Mouse (Mus musculus): ENCODE results near the gene Amotl1. TPM values are rescaled to one million over a fixed set of nuclear protein-coding genes. Genes with fewer than 3 reads are reported as not detected.

Amotl1 gene
- polyA plus RNA-seq, 1 experiment from 2014 or later: 14.6 TPM

DNA sequence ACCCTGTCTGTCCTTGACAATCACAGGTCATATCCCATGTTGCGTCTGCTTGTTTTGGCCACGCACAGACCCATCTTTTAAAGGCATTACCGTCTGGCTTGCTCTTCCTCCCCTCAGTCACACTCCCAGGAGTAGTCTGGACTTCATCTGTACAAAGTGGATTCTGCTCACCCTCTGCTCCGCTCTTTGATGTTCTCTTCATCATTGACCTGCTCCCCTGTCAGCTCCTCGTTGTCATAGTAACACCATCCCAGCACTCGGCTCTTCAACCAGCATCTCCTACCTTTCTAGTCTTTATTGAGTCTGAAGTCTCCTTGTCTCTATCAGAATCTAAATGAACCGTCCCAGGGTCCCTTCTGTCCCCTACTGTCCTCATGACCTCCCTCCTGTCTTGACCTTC lies 9.3 kb downstream of the Amotl1 start:
- no peak for ATAC-seq (ENCODE audit: low FRiP score, low read depth)
- peaks cover 34% of the 10 kb centered on the region for H3K4me1 ChIP-seq
- H3K36me3 ChIP-seq: no peaks in the 10 kb centered on the region
- H3K4me3 ChIP-seq: no peak overlapping the region
- no peak overlapping the region for H3K27ac ChIP-seq (replicated peaks)
- no peaks in the 10 kb centered on the region for H3K9me3 ChIP-seq
- whole genome bisulfite sequencing: 61% methylated on average over 7 of the region's 7 CpGs
- no peak overlapping the region for H3K9ac ChIP-seq (replicated peaks)
- H3K4me2 ChIP-seq (replicated peaks): no peak overlapping the region
- peaks cover 31% of the 10 kb centered on the region for H3K27me3 ChIP-seq

DNA sequence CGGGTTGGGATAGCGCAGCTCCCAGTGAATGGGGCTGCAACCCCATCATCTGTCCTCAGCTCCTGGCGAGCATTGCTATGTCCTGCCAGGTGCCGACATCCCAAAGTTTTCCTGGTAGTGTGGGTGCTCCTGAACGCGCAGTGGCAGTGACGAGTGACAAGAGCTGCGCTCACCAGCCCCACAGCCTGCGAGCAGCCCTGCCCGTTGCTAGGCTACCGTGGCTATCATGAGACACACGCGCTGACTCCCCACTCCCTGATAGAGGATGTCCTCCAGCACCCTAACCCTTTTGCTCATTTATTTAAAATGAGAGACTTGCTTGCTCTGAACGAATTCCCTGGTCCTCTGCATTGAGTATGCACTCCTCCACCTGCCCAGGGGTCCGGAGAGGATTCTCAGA lies 10.7 kb downstream of the Amotl1 start:
- H3K27me3 ChIP-seq: peaks cover 28% of the 10 kb centered on the region
- H3K4me3 ChIP-seq: no peak overlapping the region
- H3K9me3 ChIP-seq: no peaks in the 10 kb centered on the region
- H3K4me1 ChIP-seq: peaks cover 31% of the 10 kb centered on the region
- ATAC-seq (ENCODE audit: low FRiP score, low read depth): peak; percentile 72
- H3K9ac ChIP-seq (replicated peaks): no peak overlapping the region
- no peak overlapping the region for H3K27ac ChIP-seq (replicated peaks)
- no peaks in the 10 kb centered on the region for H3K36me3 ChIP-seq
- 15% methylated on average over 15 of the region's 15 CpGs for WGBS
- peak overlapping the region; percentile 47 for H3K4me2 ChIP-seq (replicated peaks)

DNA sequence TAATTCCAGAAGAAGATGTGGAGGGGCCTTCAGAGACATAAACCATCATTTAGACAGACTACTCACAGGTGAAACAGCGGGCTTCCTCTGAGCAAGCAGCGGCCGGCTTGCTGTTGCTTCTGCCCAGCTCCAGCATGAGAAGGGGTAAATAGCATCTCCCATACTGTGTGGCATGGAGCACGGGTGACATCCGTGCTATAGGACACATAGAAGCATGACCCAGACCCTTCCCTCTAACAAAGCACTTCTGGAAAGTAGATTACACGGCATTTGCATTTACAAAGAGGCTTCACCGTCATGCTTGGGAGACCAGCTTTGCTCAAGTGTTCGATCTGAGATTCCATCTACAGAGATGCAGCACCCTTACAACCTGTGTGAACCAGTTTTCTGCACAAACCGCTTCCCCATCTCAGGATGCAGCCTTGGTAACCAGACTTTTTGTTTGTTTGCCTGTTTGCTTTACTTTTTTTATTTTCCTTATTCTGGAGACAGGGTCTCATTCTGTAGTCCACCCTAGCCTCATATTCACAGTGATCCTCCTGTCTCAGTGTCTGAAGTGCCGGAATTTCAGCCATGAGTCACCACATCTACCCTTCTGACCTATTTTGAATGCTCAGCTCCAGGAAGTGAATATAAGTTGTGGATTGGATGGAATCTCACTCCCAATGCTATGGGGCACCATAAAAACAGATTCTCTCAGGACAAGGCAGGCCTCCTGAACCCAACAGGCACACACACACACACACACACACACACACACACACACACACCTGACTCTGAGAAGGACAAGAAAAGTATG lies 12.3 kb downstream of the Amotl1 start:
- H3K9ac ChIP-seq (replicated peaks): no peak overlapping the region
- 18% methylated on average over 10 of the region's 10 CpGs for WGBS
- H3K27ac ChIP-seq (replicated peaks): no peak overlapping the region
- no peaks in the 10 kb centered on the region for H3K36me3 ChIP-seq
- peaks cover 23% of the 10 kb centered on the region for H3K27me3 ChIP-seq
- peaks cover 31% of the 10 kb centered on the region for H3K4me1 ChIP-seq
- peak; percentile 80 for ATAC-seq (ENCODE audit: low FRiP score, low read depth)
- H3K4me3 ChIP-seq: no peak overlapping the region
- 0 out of 2 replicates have a peak overlapping the region, but pooled peaks have one; percentile 10 for H3K4me2 ChIP-seq (replicated peaks)
- H3K9me3 ChIP-seq: no peaks in the 10 kb centered on the region

DNA sequence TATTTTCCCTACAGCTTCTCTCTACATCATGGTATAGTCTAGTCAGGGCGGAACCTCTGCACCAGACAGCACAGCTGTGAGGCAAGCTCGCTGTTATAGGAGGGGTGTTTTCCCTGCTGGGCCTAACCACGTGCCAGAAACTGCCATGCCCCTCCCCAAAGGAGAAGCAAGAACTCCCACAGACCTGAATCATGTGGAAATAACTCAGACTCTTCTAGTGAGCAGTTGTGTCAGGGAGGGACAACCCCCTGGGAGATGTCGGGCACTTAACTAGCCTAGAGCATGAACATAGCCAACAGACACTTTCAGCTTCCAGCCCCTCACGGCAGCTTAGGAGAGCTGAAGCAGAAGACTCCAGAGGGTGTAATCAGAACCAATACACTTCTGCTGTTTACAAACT lies 13.1 kb downstream of the Amotl1 start:
- ATAC-seq (ENCODE audit: low FRiP score, low read depth): peak; percentile 24; the same call in 1 of the 2 replicates
- H3K27ac ChIP-seq (replicated peaks): no peak overlapping the region
- no peak overlapping the region for H3K4me3 ChIP-seq
- peaks cover 31% of the 10 kb centered on the region for H3K4me1 ChIP-seq
- H3K27me3 ChIP-seq: peaks cover 23% of the 10 kb centered on the region
- H3K9ac ChIP-seq (replicated peaks): no peak overlapping the region
- no peaks in the 10 kb centered on the region for H3K9me3 ChIP-seq
- H3K4me2 ChIP-seq (replicated peaks): no peak overlapping the region
- 32% methylated on average over 5 of the region's 5 CpGs for WGBS
- H3K36me3 ChIP-seq: no peaks in the 10 kb centered on the region

DNA sequence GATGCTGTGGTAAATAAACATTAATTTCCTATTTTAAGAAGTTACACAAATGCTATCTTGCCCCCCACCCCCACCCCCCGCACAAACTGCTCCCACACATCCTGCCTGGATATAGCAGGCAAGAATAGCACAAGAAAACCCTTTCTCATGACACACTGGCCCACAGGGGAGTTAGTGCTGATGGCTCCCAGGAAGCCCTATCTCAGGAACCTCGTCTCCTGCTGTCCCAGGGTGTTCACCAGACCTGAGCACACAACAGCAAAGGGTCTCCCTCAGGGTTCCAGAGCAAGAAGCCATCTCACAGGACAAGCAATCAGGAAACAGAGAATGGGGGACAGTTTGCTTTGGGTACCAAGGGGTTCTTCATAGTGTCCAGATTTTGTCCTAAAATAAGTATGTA lies 17.3 kb downstream of the Amotl1 start:
- no peak for ATAC-seq (ENCODE audit: low FRiP score, low read depth)

DNA sequence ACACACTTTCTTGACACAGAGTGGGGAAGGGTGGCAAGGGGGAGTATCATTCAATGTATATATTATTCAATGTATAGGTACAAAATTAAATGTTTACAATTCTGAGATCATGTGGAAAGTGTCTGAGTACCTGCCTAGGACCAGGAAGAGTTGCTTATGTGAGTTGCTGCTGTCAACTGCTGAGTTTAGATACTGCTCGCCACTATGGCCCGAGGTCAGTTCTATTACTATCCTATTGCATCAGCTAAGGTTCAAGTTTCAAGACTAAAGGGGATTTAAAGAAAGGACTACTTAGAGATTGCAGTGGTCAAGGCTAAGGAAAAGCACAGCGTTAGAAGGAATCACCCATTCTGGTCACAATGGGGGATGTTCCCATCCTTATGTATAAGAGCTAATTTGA lies 18.9 kb downstream of the Amotl1 start:
- H3K9ac ChIP-seq (replicated peaks): no peak overlapping the region
- H3K4me2 ChIP-seq (replicated peaks): no peak overlapping the region
- 87% methylated on average over 3 of the region's 3 CpGs for WGBS
- no peak for ATAC-seq (ENCODE audit: low FRiP score, low read depth)
- H3K4me1 ChIP-seq: 0 out of 2 replicates have a peak, but pooled peaks cover 4% of the 10 kb centered on the region
- no peak overlapping the region for H3K27ac ChIP-seq (replicated peaks)
- H3K36me3 ChIP-seq: no peaks in the 10 kb centered on the region
- H3K9me3 ChIP-seq: no peaks in the 10 kb centered on the region
- H3K27me3 ChIP-seq: no peaks in the 10 kb centered on the region
- no peak overlapping the region for H3K4me3 ChIP-seq

More for the DNA sequence above, 17.3 kb downstream of the Amotl1 start:
- Histone ChIP-seq H3K36me3 (no peaks in the 10 kb centered on the region), H3K9ac (replicated peaks) (no peak overlapping the region), H3K4me2 (replicated peaks) (no peak overlapping the region), H3K9me3 (no peaks in the 10 kb centered on the region), H3K27me3 (no peaks in the 10 kb centered on the region), H3K27ac (replicated peaks) (no peak overlapping the region), H3K4me3 (no peak overlapping the region), H3K4me1 (peaks cover 16% of the 10 kb centered on the region)
- 78% methylated on average over 2 of the region's 2 CpGs for WGBS

DNA sequence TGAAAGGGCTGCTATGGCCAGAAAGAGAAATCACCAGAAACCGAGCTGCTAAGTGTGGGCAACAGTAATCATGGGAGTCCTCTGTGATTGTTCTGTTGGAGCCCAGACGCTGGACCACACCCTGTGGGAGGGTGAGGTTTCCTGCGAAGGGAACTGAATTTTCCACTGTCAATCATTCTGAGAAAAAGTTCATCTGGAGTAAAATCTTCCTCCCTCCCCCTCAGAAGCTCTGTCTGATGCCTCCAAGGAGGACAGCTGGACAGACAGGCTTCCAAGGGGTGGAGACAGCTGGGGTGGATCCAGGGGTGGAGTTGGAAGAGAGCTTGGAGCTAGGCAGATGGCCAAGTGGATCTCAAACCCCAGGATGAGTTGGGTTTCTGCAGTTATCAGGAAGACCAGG lies 19.8 kb downstream of the Amotl1 start:
- H3K4me3 ChIP-seq: no peak overlapping the region
- H3K27me3 ChIP-seq: 0 out of 2 replicates have a peak, but pooled peaks cover 5% of the 10 kb centered on the region
- H3K27ac ChIP-seq (replicated peaks): no peak overlapping the region
- H3K9me3 ChIP-seq: no peaks in the 10 kb centered on the region
- no peak overlapping the region for H3K4me2 ChIP-seq (replicated peaks)
- ATAC-seq (ENCODE audit: low FRiP score, low read depth): no peak
- H3K4me1 ChIP-seq: 0 out of 2 replicates have a peak, but pooled peaks cover 4% of the 10 kb centered on the region
- no peaks in the 10 kb centered on the region for H3K36me3 ChIP-seq
- no peak overlapping the region for H3K9ac ChIP-seq (replicated peaks)
- 52% methylated on average over 3 of the region's 3 CpGs for WGBS

DNA sequence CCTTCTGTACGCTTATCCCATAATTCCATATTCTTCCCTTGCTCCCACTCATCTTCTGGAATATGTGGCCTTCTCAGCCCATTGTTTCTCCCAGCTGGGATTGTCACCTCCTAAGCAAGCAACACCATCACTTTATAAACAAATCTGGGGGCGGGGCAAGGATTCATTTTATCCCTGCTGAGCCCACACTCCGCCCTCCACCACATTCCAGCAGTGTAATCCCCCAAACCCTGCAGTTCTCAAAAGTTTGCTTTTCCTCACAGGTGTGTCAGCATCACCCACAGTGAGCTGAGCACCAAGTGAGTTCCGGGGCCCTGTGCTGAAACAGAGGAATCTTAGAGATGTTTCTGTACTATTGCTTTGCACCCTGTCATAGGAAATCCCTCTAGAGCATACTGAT lies 20.9 kb downstream of the Amotl1 start:
- 57% methylated on average over 4 of the region's 4 CpGs for WGBS
- Histone ChIP-seq H3K4me2 (replicated peaks) (no peak overlapping the region), H3K9me3 (no peaks in the 10 kb centered on the region), H3K4me3 (no peak overlapping the region), H3K4me1 (0 out of 2 replicates have a peak, but pooled peaks cover 4% of the 10 kb centered on the region), H3K27ac (replicated peaks) (no peak overlapping the region), H3K27me3 (0 out of 2 replicates have a peak, but pooled peaks cover 5% of the 10 kb centered on the region), H3K9ac (replicated peaks) (no peak overlapping the region), H3K36me3 (no peaks in the 10 kb centered on the region)
- ATAC-seq (ENCODE audit: low FRiP score, low read depth): no peak

DNA sequence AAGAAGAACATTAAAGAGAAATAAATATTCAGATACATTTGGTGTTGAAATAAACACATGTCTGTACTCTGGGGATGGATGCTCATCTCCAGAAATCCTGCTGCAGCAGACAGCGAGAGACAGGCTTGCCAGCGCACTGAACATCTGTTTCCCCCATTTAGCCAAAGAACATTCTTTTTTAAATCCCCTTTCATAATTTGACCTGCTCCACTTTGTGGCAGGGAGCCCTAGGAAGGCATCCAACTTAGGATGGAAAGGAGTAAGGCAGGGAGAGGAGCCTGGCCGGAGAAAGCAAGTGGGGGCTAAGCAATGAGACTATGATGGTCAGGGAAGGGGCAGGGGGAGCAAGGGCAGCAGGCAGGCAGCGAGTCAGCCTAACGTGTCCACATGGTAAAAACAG lies 21.6 kb downstream of the Amotl1 start:
- Histone ChIP-seq H3K27ac (replicated peaks) (no peak overlapping the region), H3K4me3 (no peak overlapping the region), H3K4me1 (0 out of 2 replicates have a peak, but pooled peaks cover 4% of the 10 kb centered on the region), H3K36me3 (no peaks in the 10 kb centered on the region), H3K9me3 (no peaks in the 10 kb centered on the region), H3K27me3 (0 out of 2 replicates have a peak, but pooled peaks cover 5% of the 10 kb centered on the region), H3K9ac (replicated peaks) (no peak overlapping the region), H3K4me2 (replicated peaks) (no peak overlapping the region)
- WGBS: 61% methylated on average over 5 of the region's 5 CpGs
- ATAC-seq (ENCODE audit: low FRiP score, low read depth): no peak

DNA sequence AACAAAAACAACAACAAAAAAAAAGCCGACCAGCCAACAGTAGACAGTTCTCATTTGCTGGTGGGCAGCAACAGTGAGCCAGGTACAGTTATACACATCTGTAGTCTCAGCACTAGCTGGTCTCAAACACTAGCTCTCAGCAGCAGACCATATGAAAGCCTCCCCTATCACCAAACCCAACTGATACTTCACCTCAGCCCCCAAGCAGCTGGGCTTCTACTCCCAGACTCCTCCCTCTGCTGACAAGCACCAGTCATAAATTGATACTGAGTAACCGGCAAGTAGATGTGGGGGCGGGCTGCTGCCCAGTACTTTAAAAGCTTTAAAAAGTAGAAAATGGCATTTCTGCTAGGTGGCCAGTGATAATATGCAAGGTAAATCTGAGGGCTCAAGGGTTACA lies 22.0 kb downstream of the Amotl1 start:
- Histone ChIP-seq H3K9me3 (no peaks in the 10 kb centered on the region), H3K27ac (replicated peaks) (no peak overlapping the region), H3K36me3 (no peaks in the 10 kb centered on the region), H3K4me1 (0 out of 2 replicates have a peak, but pooled peaks cover 4% of the 10 kb centered on the region), H3K4me2 (replicated peaks) (no peak overlapping the region), H3K9ac (replicated peaks) (no peak overlapping the region), H3K27me3 (0 out of 2 replicates have a peak, but pooled peaks cover 5% of the 10 kb centered on the region), H3K4me3 (no peak overlapping the region)
- WGBS: 80% methylated on average over 3 of the region's 3 CpGs
- ATAC-seq (ENCODE audit: low FRiP score, low read depth): no peak

DNA sequence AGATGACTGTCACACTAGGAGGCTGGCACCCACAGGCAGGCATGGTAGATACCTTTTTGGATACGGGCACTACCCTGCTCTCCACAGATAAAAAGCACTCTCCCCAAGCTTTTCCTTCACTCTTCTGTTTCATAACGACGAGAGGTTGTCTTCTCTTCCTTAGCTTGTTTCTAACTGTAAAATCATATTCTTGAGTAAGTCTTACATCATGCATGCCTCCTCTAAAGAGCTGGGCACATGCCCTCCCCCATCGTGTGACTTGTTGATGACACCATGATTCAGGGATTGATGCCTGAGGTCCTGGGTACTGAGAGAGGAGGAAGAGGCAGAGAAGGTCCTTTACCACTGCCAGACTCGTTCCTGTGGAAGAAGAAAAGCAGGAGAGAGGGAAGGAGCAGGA lies 24.7 kb downstream of the Amotl1 start:
- 78% methylated on average over 5 of the region's 5 CpGs for WGBS
- Histone ChIP-seq H3K4me2 (replicated peaks) (no peak overlapping the region), H3K36me3 (no peaks in the 10 kb centered on the region), H3K27ac (replicated peaks) (no peak overlapping the region), H3K27me3 (peaks cover 18% of the 10 kb centered on the region; the same call in 1 of the 2 replicates), H3K4me3 (no peak overlapping the region), H3K9ac (replicated peaks) (no peak overlapping the region), H3K9me3 (no peaks in the 10 kb centered on the region), H3K4me1 (peaks cover 8% of the 10 kb centered on the region; the same call in 1 of the 2 replicates)
- no peak for ATAC-seq (ENCODE audit: low FRiP score, low read depth)
